Mouse (Mus musculus) thymus, postnatal 25 days (tissue): ENCODE measurements at regions not wholly inside any gene's neighbourhood (a gene's known extent, or its start where the extent isn't known, plus 50 kb on each side); places are given as distances from the start of the nearest gene placed in this dataset.

Source experiments
- DNase-seq: peaks from one replicate; pipeline ENCODE4 v3.0.0; 2022

GRCm38 (mm10) chr12:9271484-9271883 is 241.7 kb downstream of the Ttc32 start:
- no peak for DNase-seq

GRCm38 (mm10) chr12:9274181-9274580 is 244.4 kb downstream of the Ttc32 start:
- no peak for DNase-seq

GRCm38 (mm10) chr12:9275697-9276096 is 245.9 kb downstream of the Ttc32 start:
- no peak for DNase-seq

GRCm38 (mm10) chr12:9278735-9279134 is 248.9 kb downstream of the Ttc32 start:
- DNase-seq, result no peak

- DNase-seq, result no peak
Observed at GRCm38 (mm10) chr12:9279893-9280605, 250.3 kb downstream of the Ttc32 start.

- DNase-seq, result no peak
Observed at GRCm38 (mm10) chr12:9287271-9287670, 257.5 kb downstream of the Ttc32 start.

GRCm38 (mm10) chr12:9292656-9293055 is 262.9 kb downstream of the Ttc32 start:
- no peak for DNase-seq

- DNase-seq, result no peak
Observed at GRCm38 (mm10) chr12:9295211-9295610, 265.4 kb downstream of the Ttc32 start.

GRCm38 (mm10) chr12:9298848-9299655 is 269.3 kb downstream of the Ttc32 start:
- DNase-seq, result no peak

- DNase-seq, result no peak
Observed at GRCm38 (mm10) chr12:9304146-9304545, 265.8 kb upstream of the Osr1 start.

- DNase-seq, result no peak
Observed at GRCm38 (mm10) chr12:9337891-9338672, 231.8 kb upstream of the Osr1 start.

- no peak for DNase-seq
Observed at GRCm38 (mm10) chr12:9338801-9339231, 231.1 kb upstream of the Osr1 start.

GRCm38 (mm10) chr12:9340769-9341168 is 229.1 kb upstream of the Osr1 start:
- no peak for DNase-seq

- DNase-seq, result no peak
Observed at GRCm38 (mm10) chr12:9345359-9345758, 224.6 kb upstream of the Osr1 start.

- no peak for DNase-seq
Observed at GRCm38 (mm10) chr12:9355512-9355911, 214.4 kb upstream of the Osr1 start.

GRCm38 (mm10) chr12:9357856-9358255 is 212.1 kb upstream of the Osr1 start:
- DNase-seq, result no peak

- no peak for DNase-seq
Observed at GRCm38 (mm10) chr12:9358872-9359271, 211.0 kb upstream of the Osr1 start.

- DNase-seq, result no peak
Observed at GRCm38 (mm10) chr12:9365931-9366330, 204.0 kb upstream of the Osr1 start.

GRCm38 (mm10) chr12:9368682-9369081 is 201.2 kb upstream of the Osr1 start:
- DNase-seq, result no peak

- no peak for DNase-seq
Observed at GRCm38 (mm10) chr12:9401956-9402355, 168.0 kb upstream of the Osr1 start.

GRCm38 (mm10) chr12:9404981-9405380 is 164.9 kb upstream of the Osr1 start:
- no peak for DNase-seq

- no peak for DNase-seq
Observed at GRCm38 (mm10) chr12:9419311-9419710, 150.6 kb upstream of the Osr1 start.

GRCm38 (mm10) chr12:9430656-9431055 is 139.3 kb upstream of the Osr1 start:
- no peak for DNase-seq
